Mouse (Mus musculus) kidney, adult 2 months (tissue): ENCODE data around the gene Ikbke. TPM values are rescaled to one million over a fixed set of nuclear protein-coding genes. Genes with fewer than 3 reads are reported as not detected.

Experiments
- DNase-seq: peaks from one replicate; pipeline ENCODE4 v3.0.0; 2021
- H3K27ac ChIP-seq: fragments of 200-500 bp; 2 replicates; pipeline ENCODE4 v1.5.1; 2012; ENCODE audit warnings: low read depth, low read length, control low read depth, inconsistent platforms; ENCODE audit not compliant: insufficient read depth
- H3K27me3 ChIP-seq: fragments of 200-500 bp; replicated peaks from 2 replicates; pipeline ENCODE4 v1.6.1; 2012; ENCODE audit warnings: mild to moderate bottlenecking, moderate library complexity, low read length, inconsistent platforms; ENCODE audit not compliant: control insufficient read depth, insufficient read depth
- H3K36me3 ChIP-seq: fragments of 200-500 bp; 2 replicates; pipeline ENCODE4 v1.6.1; 2012; ENCODE audit warnings: mild to moderate bottlenecking, moderate library complexity, low read length, inconsistent platforms; ENCODE audit not compliant: control insufficient read depth, insufficient read depth
- H3K4me1 ChIP-seq: fragments of 200-500 bp; 2 replicates; pipeline ENCODE4 v1.6.1; 2011; ENCODE audit warnings: low read length; ENCODE audit not compliant: control insufficient read depth, insufficient read depth
- H3K4me3 ChIP-seq: fragments of 200-500 bp; 2 replicates; pipeline ENCODE4 v1.5.1; 2011; ENCODE audit warnings: mild to moderate bottlenecking, low read depth, low read length, control low read depth; ENCODE audit not compliant: insufficient read depth
- CTCF ChIP-seq: fragments of 200-500 bp; conservative IDR thresholded peaks from 2 replicates; pipeline ENCODE4 v1.5.1; 2011; ENCODE audit warnings: low read depth, mild to moderate bottlenecking, control low read depth, low read length, moderate library complexity, mixed read lengths; ENCODE audit not compliant: insufficient read depth, insufficient read length
- POLR2A ChIP-seq: fragments of 200-500 bp; IDR thresholded peaks from one replicate; pipeline ENCODE4 v1.6.1; 2011; ENCODE audit warnings: low read depth, low read length, control low read depth
- WGBS: fragments of 180-500 bp; shearing (Covaris S2); methylation state at CpG from one replicate; pipeline ENCODE4 v1.1.7; 2018; 5-methylcytosine and 5-hydroxymethylcytosine counted together
- polyA plus RNA-seq: library from polyadenylated mRNA; depleted of rRNA; stranded (reverse); fragments of >200 nt; gene quantifications from 2 replicates; pipeline ENCODE4 v1.2.3, GENCODE M21; 2012

The Ikbke gene
- polyA plus RNA-seq, 1 experiment, result 10.5 TPM

DNA sequence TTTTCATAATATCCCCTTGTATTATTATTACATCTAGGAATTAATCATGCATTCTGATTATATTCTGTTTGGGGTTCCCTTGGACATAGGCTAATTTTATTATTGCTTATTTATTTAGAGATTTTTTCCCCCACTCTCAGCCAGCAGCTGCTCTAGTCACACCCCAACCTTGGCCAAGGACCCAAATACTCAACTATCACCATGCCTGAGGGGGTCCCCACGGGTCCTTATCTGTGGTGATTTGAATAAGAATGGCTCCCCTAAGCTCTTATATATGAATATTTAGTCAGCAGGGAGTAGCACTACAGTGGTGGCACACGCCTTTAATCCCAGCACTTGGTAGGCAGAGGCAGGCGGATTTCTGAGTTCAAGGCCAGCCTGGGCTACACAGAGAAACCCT lies 31.9 kb upstream of the Ikbke start:
- H3K27me3 ChIP-seq, result no peaks in the 10 kb centered on the region
- no peaks in the 10 kb centered on the region for H3K4me1 ChIP-seq
- peaks cover 7% of the 10 kb centered on the region for H3K36me3 ChIP-seq
- 98% methylated on average over 3 of the region's 3 CpGs for WGBS
- no peak for TF ChIP-seq CTCF
- TF ChIP-seq POLR2A, result no peak
- no peak overlapping the region for H3K4me3 ChIP-seq
- no peak overlapping the region for H3K27ac ChIP-seq
- DNase-seq, result no peak

- 92% methylated on average over 5 of the region's 5 CpGs for WGBS
- H3K36me3 ChIP-seq, result peaks cover 6% of the 10 kb centered on the region
- no peak for DNase-seq
Measured at GRCm38 (mm10) chr1:131310237-131310818, 30.9 kb upstream of the Ikbke start.

DNA sequence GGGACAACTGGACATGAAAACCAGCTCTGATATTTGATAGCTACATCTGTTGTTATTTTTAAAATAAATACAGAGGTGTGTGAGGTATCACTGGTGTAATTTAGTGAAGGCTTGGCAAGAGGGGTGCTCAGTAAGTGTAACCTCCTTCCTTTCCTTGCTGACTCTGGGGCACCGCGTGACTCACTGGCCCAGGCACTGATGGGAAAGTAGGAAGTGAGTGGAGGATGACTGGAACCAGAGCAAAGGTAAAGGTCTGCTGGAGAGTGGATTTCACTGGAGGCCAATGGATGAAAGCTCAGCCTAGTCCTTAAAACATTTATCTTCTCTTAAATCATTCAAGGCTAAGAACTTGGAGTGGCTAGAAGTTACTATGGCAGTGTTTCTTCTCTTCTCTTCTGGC lies 21.3 kb upstream of the Ikbke start:
- no peaks in the 10 kb centered on the region for H3K27me3 ChIP-seq
- H3K36me3 ChIP-seq, result peaks cover 2% of the 10 kb centered on the region; the same call in 1 of the 2 replicates
- H3K27ac ChIP-seq, result no peak overlapping the region
- WGBS, result 50% methylated on average over 2 of the region's 2 CpGs
- TF ChIP-seq CTCF (no peak), POLR2A (no peak)
- H3K4me3 ChIP-seq, result no peak overlapping the region
- peak; percentile 31 for DNase-seq
- no peaks in the 10 kb centered on the region; the same call in 1 of the 2 replicates for H3K4me1 ChIP-seq

More at GRCm38 (mm10) chr1:131310237-131310818, 30.9 kb upstream of the Ikbke start:
- H3K27me3 ChIP-seq, result no peaks in the 10 kb centered on the region
- H3K27ac ChIP-seq, result no peak overlapping the region
- no peak overlapping the region for H3K4me3 ChIP-seq
- TF ChIP-seq CTCF (no peak), POLR2A (no peak)
- no peaks in the 10 kb centered on the region for H3K4me1 ChIP-seq

DNA sequence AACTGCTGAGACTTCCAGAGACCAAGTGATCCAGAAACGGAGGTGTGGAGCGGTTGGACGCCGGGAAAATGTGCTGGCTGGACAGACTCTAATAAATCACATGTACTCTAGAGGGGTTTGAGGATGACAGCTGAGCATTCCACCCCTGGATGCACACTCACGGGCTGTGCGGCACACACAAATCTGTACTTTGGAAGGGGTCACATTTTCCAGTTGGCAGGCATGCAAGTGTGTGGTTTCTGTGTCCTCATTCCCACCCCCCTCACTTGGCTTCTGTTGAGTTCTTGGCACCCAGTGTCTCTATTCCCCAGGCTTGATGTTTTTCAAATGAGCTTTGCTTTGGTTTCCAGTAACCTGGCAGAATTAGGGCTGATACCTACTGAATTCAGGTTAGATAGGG lies 20.4 kb upstream of the Ikbke start:
- DNase-seq, result peak; percentile 50

GRCm38 (mm10) chr1:131299240-131299639 lies 19.8 kb upstream of the Ikbke start:
- Histone ChIP-seq H3K27ac (no peak overlapping the region), H3K36me3 (peaks cover 2% of the 10 kb centered on the region; the same call in 1 of the 2 replicates), H3K4me3 (no peak overlapping the region), H3K4me1 (no peaks in the 10 kb centered on the region; the same call in 1 of the 2 replicates), H3K27me3 (no peaks in the 10 kb centered on the region)
- no peak for TF ChIP-seq CTCF
- TF ChIP-seq POLR2A, result no peak
- WGBS, result 72% methylated on average over 3 of the region's 3 CpGs
- DNase-seq, result no peak

More for the DNA sequence above, 20.4 kb upstream of the Ikbke start:
- peaks cover 2% of the 10 kb centered on the region; the same call in 1 of the 2 replicates for H3K36me3 ChIP-seq
- TF ChIP-seq POLR2A (no peak), CTCF (no peak)
- no peak overlapping the region for H3K27ac ChIP-seq
- no peaks in the 10 kb centered on the region; the same call in 1 of the 2 replicates for H3K4me1 ChIP-seq
- WGBS, result 40% methylated on average over 6 of the region's 6 CpGs
- no peak overlapping the region for H3K4me3 ChIP-seq
- H3K27me3 ChIP-seq, result no peaks in the 10 kb centered on the region

DNA sequence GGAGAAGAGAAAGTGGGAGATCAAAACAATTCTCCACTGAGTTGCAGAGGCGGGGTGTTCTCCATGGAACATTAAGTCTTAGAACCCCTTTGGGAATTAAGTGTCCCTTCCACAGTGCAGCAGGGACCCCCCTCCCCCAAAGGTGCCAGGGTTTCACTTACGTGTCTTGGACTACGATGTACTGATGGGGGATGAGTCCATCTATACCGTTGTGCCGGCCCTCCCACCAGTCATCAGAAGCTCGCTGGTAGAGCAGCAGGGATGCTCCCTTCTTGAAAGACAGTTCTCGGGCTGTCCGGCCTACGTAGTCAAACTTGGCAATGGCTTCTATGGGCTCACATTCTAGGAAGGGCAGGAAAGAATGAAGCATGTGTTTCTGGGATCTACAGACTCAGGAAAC lies 18.8 kb upstream of the Ikbke start:
- no peak overlapping the region for H3K4me3 ChIP-seq
- H3K36me3 ChIP-seq, result peaks cover 2% of the 10 kb centered on the region; the same call in 1 of the 2 replicates
- H3K27me3 ChIP-seq, result no peaks in the 10 kb centered on the region
- DNase-seq, result no peak
- no peak for TF ChIP-seq CTCF
- no peak for TF ChIP-seq POLR2A
- no peak overlapping the region for H3K27ac ChIP-seq
- 85% methylated on average over 9 of the region's 9 CpGs for WGBS
- H3K4me1 ChIP-seq, result no peaks in the 10 kb centered on the region; the same call in 1 of the 2 replicates

DNA sequence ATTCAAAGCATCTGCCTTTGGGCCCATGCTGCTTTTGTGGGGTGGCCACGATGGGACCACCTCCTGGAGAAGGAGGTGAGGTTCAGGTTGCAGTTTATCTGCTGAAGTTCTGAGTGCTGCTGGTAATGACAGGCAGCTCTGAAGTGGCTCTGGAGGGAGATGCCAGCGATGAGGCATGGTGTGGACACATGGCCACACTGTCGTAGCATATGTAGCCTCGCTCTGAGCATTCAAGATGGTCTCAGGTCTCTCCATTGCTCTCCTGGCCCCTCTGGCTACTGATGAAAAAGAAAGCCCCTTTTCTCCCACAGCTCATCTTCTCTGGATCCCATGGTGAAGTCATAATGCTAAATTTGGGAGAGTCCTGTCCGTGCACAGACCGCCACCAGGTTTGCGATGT lies 17.3 kb upstream of the Ikbke start:
- no peak for DNase-seq
- Histone ChIP-seq H3K4me1 (no peaks in the 10 kb centered on the region; the same call in 1 of the 2 replicates), H3K27me3 (no peaks in the 10 kb centered on the region), H3K36me3 (peaks cover 2% of the 10 kb centered on the region; the same call in 1 of the 2 replicates), H3K27ac (no peak overlapping the region), H3K4me3 (no peak overlapping the region)
- WGBS, result 94% methylated on average over 7 of the region's 7 CpGs
- TF ChIP-seq CTCF (no peak), POLR2A (no peak)
